8 mouse cellular contexts compared by ENCODE assay signal in the genomic region with DNA sequence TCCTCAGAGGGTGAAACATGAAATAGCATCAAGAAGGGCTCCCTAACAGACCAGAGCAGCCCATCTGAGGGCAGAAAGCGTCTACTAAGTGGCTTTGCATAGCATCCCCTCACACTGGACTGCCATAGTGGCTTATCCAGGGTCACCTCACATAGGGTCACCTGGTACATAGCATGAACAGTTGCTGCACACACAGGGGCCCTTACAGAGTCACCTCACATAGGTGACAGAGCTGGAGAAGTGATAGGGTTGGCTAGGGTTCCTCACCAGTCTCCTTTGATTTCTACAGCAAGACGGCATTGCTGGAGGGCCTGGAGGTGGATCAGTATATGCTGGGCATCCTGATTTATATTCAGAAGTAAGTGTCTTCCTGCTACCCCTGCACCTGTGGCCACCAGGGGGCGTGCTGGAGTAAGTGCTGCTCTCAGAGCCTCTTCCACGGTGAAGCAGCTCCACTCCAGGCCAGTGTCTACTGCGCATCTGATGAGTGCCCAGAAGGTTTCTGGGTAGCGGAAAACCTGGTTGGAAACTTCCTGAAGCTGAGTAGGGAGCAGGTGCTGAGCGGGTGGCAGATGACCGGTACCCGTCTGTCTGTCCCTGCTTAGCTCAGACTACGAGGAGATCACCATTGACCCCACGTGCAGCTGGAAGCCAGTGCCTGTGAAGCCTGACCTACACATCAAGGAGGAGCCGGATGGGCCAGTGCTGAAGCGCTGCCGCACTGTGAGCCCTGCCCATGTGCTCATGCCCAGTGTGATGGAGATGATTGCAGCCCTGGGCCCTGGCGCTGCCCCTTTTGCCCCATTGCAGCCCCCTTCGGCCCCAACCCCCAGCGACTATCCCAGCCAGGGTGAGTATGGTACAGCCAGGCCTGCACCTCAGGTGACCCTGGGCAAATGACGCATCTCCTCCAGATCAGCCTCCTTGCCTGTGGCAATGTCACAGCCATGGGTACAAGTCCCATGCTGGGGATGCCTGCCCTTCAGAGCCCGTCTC. TPM values are rescaled to one million over a fixed set of nuclear protein-coding genes. Genes with fewer than 3 reads are reported as not detected.
DNase-seq lines count a peak whose midpoint lies in the region; ATAC-seq and TF ChIP-seq lines count a peak whose summit lies in the region.

No protein-coding gene starts in this region.

- DNase-seq in forebrain, embryonic 10.5 days (ENCODE audit: extremely low spot score, low spot score): peak; percentile 54
- DNase-seq in right cerebral cortex, adult 18-20 months: peak; percentile 61
- DNase-seq in right cerebral cortex, postnatal 25 days: no peak
- DNase-seq in kidney, postnatal 14 days: peak; percentile 74
- peak; percentile 69 to 81 for DNase-seq in lung, postnatal 4 days
- DNase-seq in thymus, adult 18-20 months: peak; percentile 62 to 70

- H3K27me3 ChIP-seq in forebrain, embryonic 10.5 days (ENCODE audit: poor library complexity, severe bottlenecking): no peaks in the 10 kb centered on the region
- H3K27me3 ChIP-seq in forebrain, embryonic 12.5 days: no peaks in the 10 kb centered on the region

- no peak for TF ChIP-seq POLR2A in cortical plate, adult 2 months (IDR thresholded peaks at IDR 0.05; ENCODE audit: extremely low read depth, insufficient read depth, low read length)

- no peak overlapping the region for H3K27ac ChIP-seq in forebrain, embryonic 10.5 days
- H3K27ac ChIP-seq in forebrain, embryonic 12.5 days: no peak overlapping the region
- H3K27ac ChIP-seq in cortical plate, adult 2 months (ENCODE audit: insufficient read depth, low read length): no peak overlapping the region

- no peak overlapping the region for H3K4me2 ChIP-seq in forebrain, embryonic 12.5 days

- no peak overlapping the region for H3K4me3 ChIP-seq in forebrain, embryonic 10.5 days
- no peak overlapping the region for H3K4me3 ChIP-seq in forebrain, embryonic 12.5 days (replicated peaks)
- no peak overlapping the region for H3K4me3 ChIP-seq in cortical plate, adult 2 months (ENCODE audit: insufficient read depth, low read length)

- WGBS in forebrain, embryonic 10.5 days: 89% methylated on average over 19 of the region's 19 CpGs
- 88% methylated on average over 19 of the region's 19 CpGs for WGBS in forebrain, embryonic 12.5 days

- peaks cover 21% of the 10 kb centered on the region for H3K4me1 ChIP-seq in forebrain, embryonic 10.5 days
- peaks cover 3% of the 10 kb centered on the region; the same call in 1 of the 2 replicates for H3K4me1 ChIP-seq in forebrain, embryonic 12.5 days
- peaks cover 13% of the 10 kb centered on the region for H3K4me1 ChIP-seq in cortical plate, adult 2 months (ENCODE audit: control insufficient read depth, insufficient read depth, low read length)

- peaks cover 90% of the 10 kb centered on the region for H3K36me3 ChIP-seq in forebrain, embryonic 10.5 days (replicated peaks)
- peaks cover 92% of the 10 kb centered on the region for H3K36me3 ChIP-seq in forebrain, embryonic 12.5 days (replicated peaks)

- TF ChIP-seq CTCF in cortical plate, adult 2 months (IDR thresholded peaks at IDR 0.05; ENCODE audit: extremely low read depth, insufficient read depth, low read length): peak; percentile 64

- no peaks in the 10 kb centered on the region for H3K9me3 ChIP-seq in forebrain, embryonic 10.5 days
- no peaks in the 10 kb centered on the region for H3K9me3 ChIP-seq in forebrain, embryonic 12.5 days

- no peak overlapping the region for H3K9ac ChIP-seq in forebrain, embryonic 12.5 days

- no peak for ATAC-seq in forebrain, embryonic 12.5 days (ENCODE audit: low FRiP score)

RNA-seq across cellular contexts. Expression of gene Ppia, which starts 12.4 kb away (rescaled TPM):
- 6,009 and 6,074 TPM in 2 replicates for polyA plus RNA-seq in forebrain, embryonic 10.5 days (2016; fragmentation: Nextera tagmentation; extraction: Ambion mirVana)
- 4,594 and 4,665 TPM in 2 replicates for polyA plus RNA-seq in forebrain, embryonic 12.5 days (2016; fragmentation: Nextera tagmentation; extraction: Ambion mirVana)
- polyA plus RNA-seq in cortical plate, adult 2 months (2012; rRNA removed): 2,439 and 2,636 TPM in 2 replicates

RNA-seq across cellular contexts. Expression of gene Zmiz2, which starts 13.9 kb away (rescaled TPM):
- polyA plus RNA-seq in forebrain, embryonic 10.5 days (2016; fragmentation: Nextera tagmentation; extraction: Ambion mirVana): 13.6 and 15.9 TPM in 2 replicates
- polyA plus RNA-seq in forebrain, embryonic 12.5 days (2016; fragmentation: Nextera tagmentation; extraction: Ambion mirVana): 22.8 and 26.0 TPM in 2 replicates
- 105 and 108 TPM in 2 replicates for polyA plus RNA-seq in cortical plate, adult 2 months (2012; rRNA removed)

RNA-seq across cellular contexts. Expression of gene H2afv, which starts 41.4 kb away (rescaled TPM):
- polyA plus RNA-seq in forebrain, embryonic 10.5 days (2016; fragmentation: Nextera tagmentation; extraction: Ambion mirVana): 844 and 848 TPM in 2 replicates
- polyA plus RNA-seq in forebrain, embryonic 12.5 days (2016; fragmentation: Nextera tagmentation; extraction: Ambion mirVana): 853 and 916 TPM in 2 replicates
- polyA plus RNA-seq in cortical plate, adult 2 months (2012; rRNA removed): 81.7 and 83.3 TPM in 2 replicates

Comparison
In these comparisons a context has a peak if more than half of its experiments do, and no peak if none do; other contexts are left out.
1. RNA of gene H2afv, which starts 41.4 kb away (polyA plus RNA-seq): 853 to 916 TPM in forebrain, embryonic 12.5 days and 844 to 848 TPM in forebrain, embryonic 10.5 days; 81.7 to 83.3 TPM in cortical plate, adult 2 months; every median in the first group is over 10 times any median in the second.